Mouse (Mus musculus): ENCODE results near the gene Tsr1. TPM values are rescaled to one million over a fixed set of nuclear protein-coding genes. Genes with fewer than 3 reads are reported as not detected.

Tsr1 gene
- total and polyA plus RNA-seq, 2 experiments from 2014 or later: 25.5 to 32.7 TPM

DNA sequence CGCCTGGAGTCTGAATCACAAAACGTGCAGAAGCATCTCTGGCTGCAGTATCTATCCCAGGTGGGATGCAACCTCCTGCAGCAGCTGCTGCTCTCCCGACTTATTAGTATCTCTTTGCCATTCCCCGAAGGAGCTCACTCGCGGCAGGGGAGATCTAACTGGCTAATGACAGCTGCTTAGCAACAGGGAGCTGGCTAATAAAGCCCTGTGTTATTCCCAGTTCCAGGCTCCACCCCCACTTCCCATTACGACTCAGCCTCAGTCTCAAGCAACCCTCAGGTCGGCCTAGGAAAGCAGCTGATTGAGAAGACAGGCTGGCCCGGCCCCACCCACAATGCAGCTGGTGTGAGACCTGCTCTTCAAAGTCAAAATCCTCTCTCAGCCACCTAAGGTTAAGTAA lies 21.1 kb upstream of the Tsr1 start:
- H3K9me3 ChIP-seq (ENCODE audit: low read length): no peaks in the 10 kb centered on the region
- DNase-seq (peak; percentile 80), ATAC-seq (peak; percentile 98)
- H3K4me2 ChIP-seq (ENCODE audit: low read depth): peak overlapping the region; percentile 33
- peak overlapping the region; percentile 57; the same call in 1 of the 2 replicates for H3K27ac ChIP-seq (ENCODE audit: low read depth, low read length)
- H3K9ac ChIP-seq: peak overlapping the region; percentile 10
- no peak overlapping the region for H3K4me3 ChIP-seq (ENCODE audit: low read depth, low read length)
- 1% methylated on average over 9 of the region's 9 CpGs for WGBS
- H3K4me1 ChIP-seq (ENCODE audit: insufficient read depth): no peaks in the 10 kb centered on the region
- H3K27me3 ChIP-seq (ENCODE audit: insufficient read depth, low read length): no peaks in the 10 kb centered on the region
- H3K36me3 ChIP-seq (ENCODE audit: insufficient read depth): no peaks in the 10 kb centered on the region
- no peak for TF ChIP-seq CTCF (IDR thresholded peaks at IDR 0.05; ENCODE audit: low read depth)

DNA sequence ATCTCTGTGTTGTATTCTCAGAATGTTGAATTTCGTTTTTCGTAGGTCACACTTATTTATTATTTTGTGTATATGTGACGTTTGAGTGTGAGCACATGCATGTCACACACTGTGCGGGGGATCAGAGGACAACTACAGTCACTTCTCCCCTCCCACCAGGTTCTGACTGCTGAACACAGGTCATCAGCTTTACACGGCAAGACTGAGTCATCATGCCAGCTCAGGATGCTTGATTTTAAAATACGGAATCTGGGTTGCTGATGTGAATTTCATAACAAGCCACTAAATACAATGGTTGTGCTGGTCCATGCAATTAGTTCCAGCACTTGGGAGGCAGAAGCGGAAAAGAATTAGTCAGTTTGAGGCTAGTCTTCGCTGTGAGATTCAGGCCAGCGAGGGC lies 16.9 kb upstream of the Tsr1 start:
- ATAC-seq (no peak), DNase-seq (no peak)
- Histone ChIP-seq H3K36me3 (ENCODE audit: insufficient read depth) (no peaks in the 10 kb centered on the region), H3K4me2 (ENCODE audit: low read depth) (no peak overlapping the region), H3K9me3 (ENCODE audit: low read length) (no peaks in the 10 kb centered on the region), H3K4me3 (ENCODE audit: low read depth, low read length) (no peak overlapping the region), H3K9ac (no peak overlapping the region), H3K27me3 (ENCODE audit: insufficient read depth, low read length) (no peaks in the 10 kb centered on the region), H3K27ac (ENCODE audit: low read depth, low read length) (no peak overlapping the region), H3K4me1 (ENCODE audit: insufficient read depth) (no peaks in the 10 kb centered on the region)
- WGBS: 89% methylated on average over 9 of the region's 9 CpGs
- no peak for TF ChIP-seq CTCF (IDR thresholded peaks at IDR 0.05; ENCODE audit: low read depth)

DNA sequence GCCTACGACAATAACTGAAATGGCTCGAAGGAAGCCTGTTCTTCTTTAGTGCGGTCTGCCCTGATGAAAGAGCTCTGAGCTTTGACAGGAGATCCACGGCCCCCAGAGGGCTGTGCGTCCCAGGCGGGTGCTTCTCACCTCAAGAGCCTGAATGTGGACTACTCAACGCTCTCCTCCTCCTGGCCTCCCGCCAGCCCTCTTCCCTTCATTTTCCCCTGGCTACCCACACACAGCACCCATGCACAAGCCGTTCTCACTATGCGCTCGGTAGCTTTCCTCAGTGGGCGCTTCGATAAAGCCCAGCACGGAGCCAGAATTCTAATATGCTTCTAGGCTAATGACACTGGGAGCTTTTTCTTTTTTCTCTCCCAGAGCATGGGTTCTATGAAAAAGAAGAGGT lies 15.9 kb upstream of the Tsr1 start:
- Histone ChIP-seq H3K9ac (no peak overlapping the region), H3K4me1 (ENCODE audit: insufficient read depth) (no peaks in the 10 kb centered on the region), H3K36me3 (ENCODE audit: insufficient read depth) (no peaks in the 10 kb centered on the region), H3K4me3 (ENCODE audit: low read depth, low read length) (no peak overlapping the region), H3K4me2 (ENCODE audit: low read depth) (no peak overlapping the region), H3K27me3 (ENCODE audit: insufficient read depth, low read length) (no peaks in the 10 kb centered on the region), H3K27ac (ENCODE audit: low read depth, low read length) (no peak overlapping the region), H3K9me3 (ENCODE audit: low read length) (no peaks in the 10 kb centered on the region)
- ATAC-seq (no peak), DNase-seq (no peak)
- no peak for TF ChIP-seq CTCF (IDR thresholded peaks at IDR 0.05; ENCODE audit: low read depth)
- 45% methylated on average over 14 of the region's 14 CpGs for WGBS

DNA sequence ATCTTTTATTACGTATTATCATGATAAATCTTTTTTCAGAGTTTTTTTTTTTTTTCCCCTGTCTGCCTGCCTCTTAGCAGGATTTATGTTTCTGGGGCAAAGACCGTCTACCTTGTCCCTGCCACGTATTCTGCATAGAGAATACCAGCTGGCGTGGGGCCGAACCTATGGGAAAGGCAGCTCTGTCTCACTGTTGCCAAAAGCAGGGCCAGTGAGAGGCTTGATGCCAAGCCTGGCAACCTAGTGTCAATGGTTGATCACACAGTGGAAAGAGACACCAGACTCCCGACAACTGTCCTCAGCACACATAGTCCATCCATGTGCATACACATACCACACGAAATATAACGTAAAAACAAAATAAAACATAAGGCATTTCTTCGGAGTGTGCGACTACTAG lies 14.8 kb upstream of the Tsr1 start:
- no peak for TF ChIP-seq CTCF (IDR thresholded peaks at IDR 0.05; ENCODE audit: low read depth)
- Histone ChIP-seq H3K4me2 (ENCODE audit: low read depth) (no peak overlapping the region), H3K27ac (ENCODE audit: low read depth, low read length) (no peak overlapping the region), H3K36me3 (ENCODE audit: insufficient read depth) (no peaks in the 10 kb centered on the region), H3K9ac (no peak overlapping the region), H3K4me1 (ENCODE audit: insufficient read depth) (no peaks in the 10 kb centered on the region), H3K4me3 (ENCODE audit: low read depth, low read length) (no peak overlapping the region), H3K27me3 (ENCODE audit: insufficient read depth, low read length) (no peaks in the 10 kb centered on the region), H3K9me3 (ENCODE audit: low read length) (no peaks in the 10 kb centered on the region)
- DNase-seq (no peak), ATAC-seq (no peak)
- WGBS: 77% methylated on average over 10 of the region's 10 CpGs

DNA sequence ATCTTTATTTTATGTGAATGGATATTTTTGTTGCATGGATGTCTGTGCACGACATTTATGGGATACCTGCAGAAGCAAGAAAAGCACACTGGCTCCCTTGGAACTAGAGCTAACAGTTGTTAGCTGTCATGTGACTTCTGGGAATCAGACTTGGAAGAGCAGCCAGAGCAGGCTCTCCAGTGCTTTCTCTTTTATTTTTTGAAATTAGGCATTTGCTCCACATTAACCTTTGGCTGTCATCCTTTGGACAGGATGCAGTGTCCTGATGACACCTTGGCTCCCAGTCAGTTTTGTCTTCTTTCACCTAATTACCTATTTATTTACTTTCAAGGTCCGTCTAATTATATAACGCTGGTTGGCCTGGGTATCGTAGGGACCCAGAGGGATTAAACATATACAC lies 3.3 kb upstream of the Tsr1 start:
- TF ChIP-seq CTCF (IDR thresholded peaks at IDR 0.05; ENCODE audit: low read depth): no peak
- no peak for ATAC-seq
- Histone ChIP-seq H3K4me2 (ENCODE audit: low read depth) (no peak overlapping the region), H3K36me3 (ENCODE audit: insufficient read depth) (peaks cover 3% of the 10 kb centered on the region; the same call in 1 of the 2 replicates), H3K9ac (no peak overlapping the region), H3K27ac (ENCODE audit: low read depth, low read length) (no peak overlapping the region), H3K27me3 (ENCODE audit: insufficient read depth, low read length) (no peaks in the 10 kb centered on the region), H3K9me3 (ENCODE audit: low read length) (no peaks in the 10 kb centered on the region), H3K4me3 (ENCODE audit: low read depth, low read length) (no peak overlapping the region), H3K4me1 (ENCODE audit: insufficient read depth) (0 out of 2 replicates have a peak, but pooled peaks cover 13% of the 10 kb centered on the region)
- 74% methylated on average over 4 of the region's 4 CpGs for WGBS
- DNase-seq: no peak

DNA sequence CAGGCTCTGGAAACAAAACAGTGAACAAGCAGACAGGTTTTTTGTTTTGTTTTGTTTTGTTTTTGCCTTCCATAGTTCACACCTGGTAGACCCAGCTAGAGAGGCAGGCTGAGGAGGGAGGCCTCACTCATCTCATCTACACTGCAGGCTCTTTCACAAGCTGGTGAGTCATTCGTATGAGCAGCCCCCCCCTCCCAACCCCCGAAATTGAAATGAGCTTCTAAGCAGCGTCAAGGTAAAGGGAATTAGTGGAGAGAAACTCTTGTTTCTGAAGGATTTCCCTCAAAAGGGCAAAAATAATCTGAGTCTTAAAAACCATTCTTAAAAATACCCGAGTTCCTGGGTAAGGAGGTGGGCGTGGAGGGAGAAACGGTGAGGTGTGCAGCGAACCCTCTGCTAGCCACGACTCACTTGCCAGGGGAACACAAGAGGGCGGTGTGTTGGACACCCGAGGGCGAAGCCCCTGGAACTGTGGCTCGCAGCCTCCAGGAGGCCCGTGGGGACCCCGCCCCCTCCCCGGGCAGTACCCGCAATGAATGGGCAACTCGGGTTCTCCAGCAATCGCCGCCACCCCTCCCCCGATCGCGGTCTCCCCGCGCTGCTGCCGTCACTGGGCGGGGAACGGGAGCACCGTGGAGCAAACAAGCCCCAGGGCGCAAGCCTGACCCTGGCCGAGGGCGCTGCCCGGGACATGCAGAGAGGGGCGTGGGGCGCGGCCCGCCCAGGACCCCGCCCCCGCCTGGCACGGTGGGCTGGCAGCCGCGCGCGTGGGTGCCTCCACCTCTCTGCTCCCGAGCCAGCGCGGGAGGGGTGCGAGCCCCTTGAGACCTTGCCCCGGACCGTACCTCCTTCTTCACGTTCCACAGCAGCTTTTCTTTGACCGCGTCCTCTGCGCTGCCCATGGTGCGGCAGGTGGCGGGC lies 1.6 kb upstream of the Tsr1 start:
- TF ChIP-seq CTCF (IDR thresholded peaks at IDR 0.05; ENCODE audit: low read depth): peak; percentile 46
- ATAC-seq (peak; percentile 38), DNase-seq (peak; percentile 60)
- 0 out of 2 replicates have a peak, but pooled peaks cover 13% of the 10 kb centered on the region for H3K4me1 ChIP-seq (ENCODE audit: insufficient read depth)
- H3K27me3 ChIP-seq (ENCODE audit: insufficient read depth, low read length): no peaks in the 10 kb centered on the region
- H3K27ac ChIP-seq (ENCODE audit: low read depth, low read length): peak overlapping the region; percentile 91
- 6% methylated on average over 53 of the region's 55 CpGs for WGBS
- H3K4me3 ChIP-seq (ENCODE audit: low read depth, low read length): peak overlapping the region; percentile 78
- H3K9me3 ChIP-seq (ENCODE audit: low read length): no peaks in the 10 kb centered on the region
- H3K4me2 ChIP-seq (ENCODE audit: low read depth): peak overlapping the region; percentile 77
- peak overlapping the region; percentile 82 for H3K9ac ChIP-seq
- H3K36me3 ChIP-seq (ENCODE audit: insufficient read depth): peaks cover 19% of the 10 kb centered on the region

Data from forebrain, postnatal 0 days (tissue).